16 mouse cellular contexts compared by ENCODE assay signal in genomic region chr13:49556203-49556602, GRCm38 (mm10). TPM values are rescaled to one million over a fixed set of nuclear protein-coding genes. Genes with fewer than 3 reads are reported as not detected.
A peak's percentile ranks its signal among the peaks of the same experiment; 100 is the strongest.
DNase-seq lines count a peak whose midpoint lies in the region; ATAC-seq lines count a peak whose summit lies in the region.
"Had no signal": no experiment of that assay in that cellular context is flagged by ENCODE, and none has a peak within 500 bp of the region (broad histone marks: within the 10 kb centered on the region; RNA-seq: fewer than 3 reads in every experiment).

No protein-coding gene starts in this region.

- no peaks in the 10 kb centered on the region for H3K36me3 ChIP-seq in forebrain, embryonic 14.5 days (ENCODE audit: control insufficient read depth, insufficient read depth, low read length)
- no peaks in the 10 kb centered on the region for H3K36me3 ChIP-seq in forebrain, embryonic 10.5 days (replicated peaks)
- H3K36me3 ChIP-seq in intestine, embryonic 16.5 days (ENCODE audit: control insufficient read depth, insufficient read depth, low read length), result no peaks in the 10 kb centered on the region
- H3K36me3 ChIP-seq: hindbrain, embryonic 10.5 days; midbrain, embryonic 12.5 days had no signal

- no peak overlapping the region for H3K4me3 ChIP-seq in forebrain, embryonic 14.5 days (ENCODE audit: low read depth, low read length)
- no peak overlapping the region for H3K4me3 ChIP-seq in forebrain, embryonic 10.5 days
- H3K4me3 ChIP-seq in intestine, embryonic 16.5 days (ENCODE audit: low read length), result no peak overlapping the region
- H3K4me3 ChIP-seq: erythroblast, embryonic 14.5 days; hindbrain, embryonic 10.5 days; layer of hippocampus, adult 2 months; midbrain, embryonic 12.5 days had no signal

- H3K9me3 ChIP-seq in forebrain, embryonic 14.5 days (replicated peaks; ENCODE audit: control insufficient read depth, low read length), result no peaks in the 10 kb centered on the region
- no peaks in the 10 kb centered on the region for H3K9me3 ChIP-seq in forebrain, embryonic 10.5 days
- H3K9me3 ChIP-seq in intestine, embryonic 16.5 days (ENCODE audit: control insufficient read depth, low read length), result no peaks in the 10 kb centered on the region
- H3K9me3 ChIP-seq: hindbrain, embryonic 10.5 days; midbrain, embryonic 12.5 days had no signal

- H3K27me3 ChIP-seq in forebrain, embryonic 14.5 days (replicated peaks; ENCODE audit: control insufficient read depth, insufficient read depth, low read length), result no peaks in the 10 kb centered on the region
- no peaks in the 10 kb centered on the region for H3K27me3 ChIP-seq in forebrain, embryonic 10.5 days (ENCODE audit: poor library complexity, severe bottlenecking)
- H3K27me3 ChIP-seq in intestine, embryonic 16.5 days (replicated peaks; ENCODE audit: control insufficient read depth, insufficient read depth, low read length), result no peaks in the 10 kb centered on the region
- H3K27me3 ChIP-seq: midbrain, embryonic 12.5 days had no signal

- no peaks in the 10 kb centered on the region for H3K4me1 ChIP-seq in forebrain, embryonic 14.5 days (ENCODE audit: control insufficient read depth, insufficient read depth, low read length)
- H3K4me1 ChIP-seq in forebrain, embryonic 10.5 days, result no peaks in the 10 kb centered on the region
- H3K4me1 ChIP-seq in intestine, embryonic 16.5 days (ENCODE audit: control insufficient read depth, insufficient read depth, low read length), result no peaks in the 10 kb centered on the region
- H3K4me1 ChIP-seq: hindbrain, embryonic 10.5 days; midbrain, embryonic 12.5 days had no signal

- whole genome bisulfite sequencing in forebrain, embryonic 14.5 days, result 82% methylated on average over 1 of the region's 1 CpGs
- WGBS in forebrain, embryonic 10.5 days, result 86% methylated on average over 1 of the region's 1 CpGs
- WGBS in intestine, embryonic 16.5 days, result 70% methylated on average over 1 of the region's 1 CpGs

- H3K27ac ChIP-seq in forebrain, embryonic 14.5 days (ENCODE audit: low read depth, low read length), result no peak overlapping the region
- H3K27ac ChIP-seq in forebrain, embryonic 10.5 days, result no peak overlapping the region
- no peak overlapping the region for H3K27ac ChIP-seq in intestine, embryonic 16.5 days (ENCODE audit: low read length)
- H3K27ac ChIP-seq: hindbrain, embryonic 10.5 days; layer of hippocampus, adult 2 months; liver, embryonic 14.5 days; midbrain, embryonic 12.5 days had no signal

- DNase-seq in forebrain, embryonic 14.5 days (ENCODE audit: low spot score), result peak; percentile 6
- DNase-seq in forebrain, embryonic 10.5 days (ENCODE audit: extremely low spot score, low spot score), result no peak
- DNase-seq in 3T3-L1 (ENCODE audit: low read depth, low spot score) (peak; percentile 63), adipocyte (ENCODE audit: low spot score) (peak; percentile 86)
- DNase-seq in heart, postnatal 4 days, result peak; percentile 25
- no peak for DNase-seq in right cerebral cortex, postnatal 25 days
- no peak for DNase-seq in frontal cortex, postnatal 25 days (ENCODE audit: low spot score in 2 of 2)
- DNase-seq: kidney, adult 9 months; thymus, postnatal 25 days had no signal

- H3K9ac ChIP-seq in forebrain, embryonic 14.5 days (ENCODE audit: low read length), result no peak overlapping the region
- H3K9ac ChIP-seq in intestine, embryonic 16.5 days (ENCODE audit: low read depth, low read length), result no peak overlapping the region
- H3K9ac ChIP-seq: liver, embryonic 14.5 days; midbrain, embryonic 12.5 days had no signal

- no peak for ATAC-seq in forebrain, embryonic 14.5 days
- no peak for ATAC-seq in intestine, embryonic 16.5 days

- no peak overlapping the region for H3K4me2 ChIP-seq in forebrain, embryonic 14.5 days (ENCODE audit: low read length)
- no peak overlapping the region for H3K4me2 ChIP-seq in intestine, embryonic 16.5 days (ENCODE audit: low read depth, low read length)
- H3K4me2 ChIP-seq: midbrain, embryonic 12.5 days had no signal

RNA-seq across cellular contexts. Expression of gene Aspn, which starts 12.0 kb away (rescaled TPM):
- polyA plus RNA-seq in forebrain, embryonic 14.5 days (2014; fragmentation: Nextera tagmentation; extraction: Ambion mirVana), result 0.52 and 0.69 TPM in 2 replicates
- polyA plus RNA-seq in forebrain, embryonic 10.5 days (2016; fragmentation: Nextera tagmentation; extraction: Ambion mirVana), result 0.18 and 0.21 TPM in 2 replicates
- 100 to 1,000 TPM in 1 of 2 experiments, 10 to 100 TPM in 1; 86.9 to 101 TPM for total RNA-seq in heart, postnatal 4 days (2021)
- polyA plus RNA-seq in intestine, embryonic 16.5 days (2015; fragmentation: Nextera tagmentation; extraction: Ambion mirVana), result 25.7 and 27.1 TPM in 2 replicates
- polyA plus RNA-seq: erythroblast, embryonic 14.5 days; neural tube, embryonic 11.5 days had no signal

RNA-seq across cellular contexts. Expression of gene Omd, which starts 26.1 kb away (rescaled TPM):
- 0.22 and 0.93 TPM in 2 replicates for polyA plus RNA-seq in forebrain, embryonic 14.5 days (2014; fragmentation: Nextera tagmentation; extraction: Ambion mirVana)
- 0.99 and 1.1 TPM in 2 replicates for polyA plus RNA-seq in forebrain, embryonic 10.5 days (2016; fragmentation: Nextera tagmentation; extraction: Ambion mirVana)
- under 1 TPM; 0.25 to 0.26 TPM for total RNA-seq in heart, postnatal 4 days (2021)
- polyA plus RNA-seq in intestine, embryonic 16.5 days (2015; fragmentation: Nextera tagmentation; extraction: Ambion mirVana), result 0.69 and 1.0 TPM in 2 replicates
- polyA plus RNA-seq: erythroblast, embryonic 14.5 days had no signal

RNA-seq across cellular contexts. Expression of gene Ecm2, which starts 51.6 kb away (rescaled TPM):
- 0.80 and 1.2 TPM in 2 replicates for polyA plus RNA-seq in forebrain, embryonic 14.5 days (2014; fragmentation: Nextera tagmentation; extraction: Ambion mirVana)
- polyA plus RNA-seq in forebrain, embryonic 10.5 days (2016; fragmentation: Nextera tagmentation; extraction: Ambion mirVana), result 0.34 and 0.63 TPM in 2 replicates
- 10 to 100 TPM; 13.2 to 13.8 TPM for total RNA-seq in heart, postnatal 4 days (2021)
- 0.62 and 0.82 TPM in 2 replicates for polyA plus RNA-seq in intestine, embryonic 16.5 days (2015; fragmentation: Nextera tagmentation; extraction: Ambion mirVana)
- polyA plus RNA-seq: erythroblast, embryonic 14.5 days had no signal

RNA-seq across cellular contexts. Expression of gene Ogn, which starts 51.6 kb away (rescaled TPM):
- polyA plus RNA-seq in forebrain, embryonic 14.5 days (2014; fragmentation: Nextera tagmentation; extraction: Ambion mirVana), result 10.8 and 16.5 TPM in 2 replicates
- 1.7 and 2.6 TPM in 2 replicates for polyA plus RNA-seq in forebrain, embryonic 10.5 days (2016; fragmentation: Nextera tagmentation; extraction: Ambion mirVana)
- total RNA-seq in heart, postnatal 4 days (2021), result 10 to 100 TPM; 70.5 to 74.2 TPM
- polyA plus RNA-seq in intestine, embryonic 16.5 days (2015; fragmentation: Nextera tagmentation; extraction: Ambion mirVana), result 58.7 and 60.5 TPM in 2 replicates
- polyA plus RNA-seq: erythroblast, embryonic 14.5 days had no signal

Comparison
In these comparisons a context has a peak if more than half of its experiments do, and no peak if none do; other contexts are left out.
1. DNase-seq: peak in forebrain, embryonic 14.5 days (single experiment), 3T3-L1 (single experiment), adipocyte (single experiment) and heart, postnatal 4 days (single experiment); none in forebrain, embryonic 10.5 days (single experiment), right cerebral cortex, postnatal 25 days (single experiment) and frontal cortex, postnatal 25 days (0 of 2).
2. RNA of gene Aspn, which starts 12.0 kb away (polyA plus RNA-seq): 25.7 to 27.1 TPM in intestine, embryonic 16.5 days; 0.52 to 0.69 TPM in forebrain, embryonic 14.5 days and 0.18 to 0.21 TPM in forebrain, embryonic 10.5 days; every median in the first group is over 10 times any median in the second.